Mouse (Mus musculus) cerebellum, adult 2 months (tissue): ENCODE results near the gene Gad2. TPM values are rescaled to one million over a fixed set of nuclear protein-coding genes. Genes with fewer than 3 reads are reported as not detected.
"Not testable (repeated sequence)": the region's sequence is repeated elsewhere in the genome, so short reads cannot be mapped to it uniquely, and the experiment has no call there.

Experiments used
- DNase-seq, 2 experiments: peaks; one replicate each; pipeline ENCODE4 v3.0.0; 2021
- H3K27ac ChIP-seq: fragments of 200-500 bp; 2 replicates; pipeline ENCODE4 v1.5.1; 2012; ENCODE audit warnings: low read length, control low read depth, inconsistent platforms; ENCODE audit not compliant: insufficient read depth
- H3K27me3 ChIP-seq: fragments of 200-500 bp; 2 replicates; pipeline ENCODE4 v1.6.1; 2012; ENCODE audit warnings: inconsistent platforms, mild to moderate bottlenecking, low read length, moderate library complexity; ENCODE audit not compliant: control insufficient read depth, insufficient read depth
- H3K4me1 ChIP-seq: fragments of 200-500 bp; 2 replicates; pipeline ENCODE4 v1.6.1; 2011; ENCODE audit warnings: low read length; ENCODE audit not compliant: control insufficient read depth, insufficient read depth
- H3K4me3 ChIP-seq: fragments of 200-500 bp; replicated peaks from 2 replicates; pipeline ENCODE3; 2011; ENCODE audit warnings: mild to moderate bottlenecking, low read depth, low read length, control low read depth; ENCODE audit not compliant: insufficient read depth
- CTCF ChIP-seq: fragments of 200-500 bp; IDR thresholded peaks from 2 replicates; pipeline ENCODE4 v1.5.1; 2011; ENCODE audit warnings: low read depth, mild to moderate bottlenecking, control low read depth, low read length, moderate library complexity, borderline replicate concordance; ENCODE audit not compliant: insufficient read depth
- POLR2A ChIP-seq: fragments of 200-500 bp; IDR thresholded peaks from 2 replicates; pipeline ENCODE4 v1.6.1; 2011; ENCODE audit warnings: low read length, control low read depth, borderline replicate concordance; ENCODE audit not compliant: insufficient read depth
- WGBS: fragments of 180-500 bp; shearing (Covaris S2); methylation state at CpG from one replicate; pipeline ENCODE4 v1.1.7; 2018; 5-methylcytosine and 5-hydroxymethylcytosine counted together
- polyA plus RNA-seq: library from polyadenylated mRNA; depleted of rRNA; stranded (reverse); fragments of >200 nt; gene quantifications from 2 replicates; pipeline ENCODE4 v1.2.3, GENCODE M21; 2012; rRNA removed

The Gad2 gene
- polyA plus RNA-seq: 47.8 and 48.7 TPM in 2 replicates

- H3K27me3 ChIP-seq: peaks cover 4% of the 10 kb centered on the region; the same call in 1 of the 2 replicates
- peak; percentile 37 to 44 for DNase-seq
- H3K27ac ChIP-seq: no peak within 1 kb of the TSS; the same call in 1 of the 2 replicates
- peak within 1 kb of the TSS; percentile 52 for H3K4me3 ChIP-seq
- WGBS: 1% methylated on average over 55 of the region's 55 CpGs
- H3K4me1 ChIP-seq: peaks cover 3% of the 10 kb centered on the region
- TF ChIP-seq POLR2A (no peak), CTCF (no peak)
Observed at GRCm38 (mm10) chr2:22621828-22622731, at the start of gene Gad2. Gene Gad2 (plus strand): TSS chr2:22622205.

DNA sequence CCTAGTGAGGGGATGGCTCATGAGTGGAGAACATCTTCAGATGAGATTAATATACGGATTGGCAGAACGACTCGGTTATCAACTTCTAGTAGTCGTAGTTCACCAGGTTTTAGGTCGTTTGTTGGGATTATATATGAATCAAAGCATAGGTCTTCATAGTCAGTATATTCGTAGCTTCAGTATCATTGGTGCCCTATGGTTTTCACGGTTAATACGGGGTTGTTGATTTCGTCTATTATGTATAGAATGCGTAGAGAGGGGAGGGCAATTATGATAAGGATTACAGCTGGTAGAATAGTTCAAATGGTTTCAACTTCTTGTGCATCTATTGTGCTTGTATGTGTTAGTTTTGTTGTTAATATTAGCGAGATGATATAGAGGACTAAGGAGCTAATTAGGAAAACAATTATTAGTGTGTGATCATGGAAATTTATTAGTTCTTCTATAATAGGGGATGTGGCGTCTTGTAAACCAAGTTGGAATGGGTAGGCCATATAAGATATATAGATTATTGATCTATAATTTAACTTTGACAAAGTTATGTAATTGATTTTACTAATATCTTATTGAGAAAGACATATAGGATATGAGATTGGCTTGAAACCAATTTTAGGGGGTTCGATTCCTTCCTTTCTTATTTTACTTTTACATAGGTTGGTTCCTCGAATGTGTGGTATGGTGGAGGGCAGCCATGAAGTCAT lies 34.4 kb upstream of the Gad2 start:
- WGBS: 83% methylated on average over 14 of the region's 14 CpGs
- not testable (repeated sequence) for H3K4me3 ChIP-seq, H3K27ac ChIP-seq, H3K27me3 ChIP-seq, H3K4me1 ChIP-seq, DNase-seq

- 85% methylated on average over 5 of the region's 5 CpGs for WGBS
- DNase-seq, H3K4me1 ChIP-seq, H3K27ac ChIP-seq, H3K4me3 ChIP-seq, H3K27me3 ChIP-seq: not testable (repeated sequence)
Observed at GRCm38 (mm10) chr2:22588170-22588541, 33.8 kb upstream of the Gad2 start.

DNA sequence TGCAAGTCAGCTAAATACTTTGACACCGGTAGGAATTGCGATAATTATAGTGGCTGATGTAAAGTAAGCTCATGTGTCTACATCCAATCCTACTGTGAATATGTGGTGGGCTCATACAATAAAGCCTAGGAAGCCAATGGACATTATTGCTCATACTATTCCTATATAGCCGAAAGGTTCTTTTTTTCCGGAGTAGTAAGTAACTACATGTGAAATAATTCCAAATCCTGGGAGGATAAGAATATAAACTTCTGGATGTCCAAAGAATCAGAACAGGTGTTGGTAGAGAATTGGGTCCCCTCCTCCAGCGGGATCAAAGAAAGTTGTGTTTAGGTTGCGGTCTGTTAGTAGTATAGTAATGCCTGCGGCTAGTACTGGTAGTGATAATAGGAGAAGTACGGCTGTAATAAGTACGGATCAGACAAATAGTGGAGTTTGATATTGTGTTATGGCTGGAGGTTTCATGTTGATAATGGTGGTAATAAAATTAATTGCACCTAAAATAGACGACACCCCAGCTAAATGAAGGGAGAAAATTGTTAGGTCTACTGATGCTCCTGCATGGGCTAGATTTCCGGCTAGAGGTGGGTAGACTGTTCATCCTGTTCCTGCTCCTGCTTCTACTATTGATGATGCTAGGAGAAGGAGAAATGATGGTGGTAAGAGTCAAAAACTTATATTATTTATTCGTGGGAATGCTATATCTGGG lies 33.2 kb upstream of the Gad2 start:
- DNase-seq, H3K4me3 ChIP-seq: not testable (repeated sequence)
- 60% methylated on average over 12 of the region's 12 CpGs for WGBS

GRCm38 (mm10) chr2:22589382-22590205 lies 32.4 kb upstream of the Gad2 start:
- 88% methylated on average over 17 of the region's 17 CpGs for WGBS
- DNase-seq, H3K4me1 ChIP-seq, H3K4me3 ChIP-seq, H3K27me3 ChIP-seq, H3K27ac ChIP-seq: not testable (repeated sequence)

More for the DNA sequence above, 33.2 kb upstream of the Gad2 start:
- not testable (repeated sequence) for H3K4me1 ChIP-seq, H3K27ac ChIP-seq, H3K27me3 ChIP-seq

GRCm38 (mm10) chr2:22590206-22590490 lies 31.9 kb upstream of the Gad2 start:
- no peak for DNase-seq
- Histone ChIP-seq H3K4me3 (no peak overlapping the region), H3K27me3 (no peaks in the 10 kb centered on the region), H3K4me1 (no peaks in the 10 kb centered on the region), H3K27ac (no peak overlapping the region)
- TF ChIP-seq POLR2A (no peak), CTCF (no peak)

DNA sequence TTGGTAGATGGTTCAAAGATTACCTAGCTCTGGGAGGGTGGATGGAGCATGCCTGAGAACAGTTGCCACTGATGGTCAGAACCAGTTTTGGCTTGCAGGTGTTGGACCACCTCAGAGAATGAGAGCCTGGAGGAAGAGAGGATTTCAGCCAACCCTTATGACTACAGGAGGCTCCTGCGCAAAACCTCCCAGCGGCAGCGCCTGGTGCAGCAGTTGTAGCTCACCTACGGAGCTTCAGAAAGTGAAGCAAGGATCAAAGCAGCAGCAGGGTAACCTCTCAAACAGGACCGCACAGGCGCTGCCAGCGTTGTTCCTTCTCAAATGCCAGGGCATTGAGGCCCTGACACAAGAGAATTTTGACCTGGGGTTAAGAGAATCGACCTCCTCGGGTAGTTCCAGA lies 4.1 kb upstream of the Gad2 start:
- Histone ChIP-seq H3K4me1 (peaks cover 3% of the 10 kb centered on the region), H3K27me3 (no peaks in the 10 kb centered on the region; the same call in 1 of the 2 replicates), H3K27ac (no peak overlapping the region), H3K4me3 (no peak overlapping the region)
- 35% methylated on average over 9 of the region's 9 CpGs for WGBS
- no peak for DNase-seq
- no peak for TF ChIP-seq CTCF
- no peak for TF ChIP-seq POLR2A

GRCm38 (mm10) chr2:22619416-22619815 lies 2.6 kb upstream of the Gad2 start:
- Histone ChIP-seq H3K4me3 (no peak overlapping the region), H3K27me3 (peaks cover 4% of the 10 kb centered on the region; the same call in 1 of the 2 replicates), H3K27ac (no peak overlapping the region), H3K4me1 (peaks cover 3% of the 10 kb centered on the region)
- DNase-seq: no peak
- TF ChIP-seq CTCF (no peak), POLR2A (no peak)
- WGBS: 2% methylated on average over 12 of the region's 12 CpGs
